Mouse (Mus musculus): ENCODE measurements at regions not wholly inside any gene's neighbourhood (a gene's known extent, or its start where the extent isn't known, plus 50 kb on each side); places are given as distances from the start of the nearest gene placed in this dataset.
"Not testable (repeated sequence)": the region's sequence is repeated elsewhere in the genome, so short reads cannot be mapped to it uniquely, and the experiment has no call there.

GRCm38 (mm10) chr14:33708298-33708665 is 119.3 kb downstream of the Ptpn20 start:
- WGBS = 82% methylated on average over 4 of the region's 4 CpGs
- ATAC-seq = no peak

GRCm38 (mm10) chr14:33712458-33712857 is 123.5 kb downstream of the Ptpn20 start:
- TF ChIP-seq CTCF (IDR thresholded peaks at IDR 0.05; ENCODE audit: low read depth) = no peak
- H3K27ac ChIP-seq (ENCODE audit: low read depth, low read length) = no peak overlapping the region
- H3K9ac ChIP-seq (ENCODE audit: low read depth, low read length) = no peak overlapping the region
- no peaks in the 10 kb centered on the region for H3K9me3 ChIP-seq (ENCODE audit: control insufficient read depth)
- no peak overlapping the region for H3K4me3 ChIP-seq (ENCODE audit: low read depth, low read length)
- H3K27me3 ChIP-seq (replicated peaks; ENCODE audit: control insufficient read depth, insufficient read depth, low read length) = no peaks in the 10 kb centered on the region
- ATAC-seq = no peak
- H3K36me3 ChIP-seq (ENCODE audit: control insufficient read depth, insufficient read depth) = no peaks in the 10 kb centered on the region
- 88% methylated on average over 1 of the region's 1 CpGs for WGBS
- no peak overlapping the region for H3K4me2 ChIP-seq (replicated peaks; ENCODE audit: low read depth)
- no peaks in the 10 kb centered on the region for H3K4me1 ChIP-seq (replicated peaks; ENCODE audit: control insufficient read depth, insufficient read depth, low read length)

More at GRCm38 (mm10) chr14:33708298-33708665, 119.3 kb downstream of the Ptpn20 start:
- Histone ChIP-seq H3K4me2 (replicated peaks; ENCODE audit: low read depth) (no peak overlapping the region), H3K27me3 (replicated peaks; ENCODE audit: control insufficient read depth, insufficient read depth, low read length) (no peaks in the 10 kb centered on the region), H3K27ac (ENCODE audit: low read depth, low read length) (no peak overlapping the region), H3K9ac (ENCODE audit: low read depth, low read length) (no peak overlapping the region), H3K9me3 (ENCODE audit: control insufficient read depth) (no peaks in the 10 kb centered on the region), H3K4me3 (ENCODE audit: low read depth, low read length) (no peak overlapping the region), H3K4me1 (replicated peaks; ENCODE audit: control insufficient read depth, insufficient read depth, low read length) (no peaks in the 10 kb centered on the region), H3K36me3 (ENCODE audit: control insufficient read depth, insufficient read depth) (no peaks in the 10 kb centered on the region)
- TF ChIP-seq CTCF (IDR thresholded peaks at IDR 0.05; ENCODE audit: low read depth) = no peak

GRCm38 (mm10) chr14:33719651-33720050 is 130.6 kb downstream of the Ptpn20 start:
- Histone ChIP-seq H3K9ac (ENCODE audit: low read depth, low read length) (no peak overlapping the region), H3K4me3 (ENCODE audit: low read depth, low read length) (no peak overlapping the region), H3K9me3 (ENCODE audit: control insufficient read depth) (no peaks in the 10 kb centered on the region), H3K4me1 (replicated peaks; ENCODE audit: control insufficient read depth, insufficient read depth, low read length) (no peaks in the 10 kb centered on the region), H3K4me2 (replicated peaks; ENCODE audit: low read depth) (no peak overlapping the region), H3K27ac (ENCODE audit: low read depth, low read length) (no peak overlapping the region), H3K36me3 (ENCODE audit: control insufficient read depth, insufficient read depth) (no peaks in the 10 kb centered on the region), H3K27me3 (replicated peaks; ENCODE audit: control insufficient read depth, insufficient read depth, low read length) (no peaks in the 10 kb centered on the region)
- WGBS = 86% methylated on average over 6 of the region's 6 CpGs
- TF ChIP-seq CTCF (IDR thresholded peaks at IDR 0.05; ENCODE audit: low read depth) = no peak
- no peak for ATAC-seq

GRCm38 (mm10) chr14:33722379-33723145 is 133.6 kb downstream of the Ptpn20 start:
- not testable (repeated sequence) for H3K27me3 ChIP-seq (replicated peaks; ENCODE audit: control insufficient read depth, insufficient read depth, low read length); H3K9ac ChIP-seq (ENCODE audit: low read depth, low read length); H3K4me2 ChIP-seq (replicated peaks; ENCODE audit: low read depth); H3K27ac ChIP-seq (ENCODE audit: low read depth, low read length); H3K4me3 ChIP-seq (ENCODE audit: low read depth, low read length); H3K4me1 ChIP-seq (replicated peaks; ENCODE audit: control insufficient read depth, insufficient read depth, low read length); H3K36me3 ChIP-seq (ENCODE audit: control insufficient read depth, insufficient read depth); H3K9me3 ChIP-seq (ENCODE audit: control insufficient read depth)
- 38% methylated on average over 5 of the region's 5 CpGs for WGBS
- ATAC-seq = peak; percentile 61

GRCm38 (mm10) chr14:33726500-33726899 is 137.5 kb downstream of the Ptpn20 start:
- no peak overlapping the region for H3K9ac ChIP-seq (ENCODE audit: low read depth, low read length)
- H3K4me3 ChIP-seq (ENCODE audit: low read depth, low read length) = no peak overlapping the region
- H3K27ac ChIP-seq (ENCODE audit: low read depth, low read length) = no peak overlapping the region
- H3K27me3 ChIP-seq (replicated peaks; ENCODE audit: control insufficient read depth, insufficient read depth, low read length) = no peaks in the 10 kb centered on the region
- no peaks in the 10 kb centered on the region for H3K4me1 ChIP-seq (replicated peaks; ENCODE audit: control insufficient read depth, insufficient read depth, low read length)
- H3K36me3 ChIP-seq (ENCODE audit: control insufficient read depth, insufficient read depth) = no peaks in the 10 kb centered on the region
- WGBS = 90% methylated on average over 10 of the region's 10 CpGs
- H3K9me3 ChIP-seq (ENCODE audit: control insufficient read depth) = no peaks in the 10 kb centered on the region
- ATAC-seq = no peak
- no peak for TF ChIP-seq CTCF (IDR thresholded peaks at IDR 0.05; ENCODE audit: low read depth)
- H3K4me2 ChIP-seq (replicated peaks; ENCODE audit: low read depth) = no peak overlapping the region

- Histone ChIP-seq H3K4me3 (ENCODE audit: low read depth, low read length) (no peak overlapping the region), H3K9me3 (ENCODE audit: control insufficient read depth) (no peaks in the 10 kb centered on the region), H3K27me3 (replicated peaks; ENCODE audit: control insufficient read depth, insufficient read depth, low read length) (no peaks in the 10 kb centered on the region), H3K4me2 (replicated peaks; ENCODE audit: low read depth) (no peak overlapping the region), H3K4me1 (replicated peaks; ENCODE audit: control insufficient read depth, insufficient read depth, low read length) (no peaks in the 10 kb centered on the region), H3K27ac (ENCODE audit: low read depth, low read length) (no peak overlapping the region), H3K9ac (ENCODE audit: low read depth, low read length) (no peak overlapping the region), H3K36me3 (ENCODE audit: control insufficient read depth, insufficient read depth) (no peaks in the 10 kb centered on the region)
- no peak for TF ChIP-seq CTCF (IDR thresholded peaks at IDR 0.05; ENCODE audit: low read depth)
- ATAC-seq = no peak
- WGBS = 67% methylated on average over 14 of the region's 14 CpGs
These were observed 140.3 kb downstream of the Ptpn20 start for GRCm38 (mm10) chr14:33729115-33729884.
